Mouse (Mus musculus) gastrocnemius, postnatal 4 days (tissue): ENCODE results near the gene Esr2. TPM values are rescaled to one million over a fixed set of nuclear protein-coding genes. Genes with fewer than 3 reads are reported as not detected.
A peak's percentile ranks its signal among the peaks of the same experiment; 100 is the strongest.
"Not testable (repeated sequence)": the region's sequence is repeated elsewhere in the genome, so short reads cannot be mapped to it uniquely, and the experiment has no call there.

Source experiments
- DNase-seq, 2 experiments: peaks; one replicate each; pipeline ENCODE4 v3.0.0; 2021 to 2022; ENCODE audit warnings: low spot score in 2 of 2, mixed read lengths in 2 of 2
- long read RNA-seq, 2 experiments: library from polyadenylated mRNA; stranded (forward); transcript quantifications; one replicate each; pipeline ENCODE4 v2.0.0; 2021
- total RNA-seq, 2 experiments: library from RNA; stranded (reverse); gene quantifications; 2 replicates each; pipeline ENCODE4 v1.2.3; 2021

Gene Esr2
- total RNA-seq: under 1 TPM; 0.10 to 0.34 TPM
- long read RNA-seq, experiment 1: 0 reads
- long read RNA-seq, experiment 2: 0 reads

DNA sequence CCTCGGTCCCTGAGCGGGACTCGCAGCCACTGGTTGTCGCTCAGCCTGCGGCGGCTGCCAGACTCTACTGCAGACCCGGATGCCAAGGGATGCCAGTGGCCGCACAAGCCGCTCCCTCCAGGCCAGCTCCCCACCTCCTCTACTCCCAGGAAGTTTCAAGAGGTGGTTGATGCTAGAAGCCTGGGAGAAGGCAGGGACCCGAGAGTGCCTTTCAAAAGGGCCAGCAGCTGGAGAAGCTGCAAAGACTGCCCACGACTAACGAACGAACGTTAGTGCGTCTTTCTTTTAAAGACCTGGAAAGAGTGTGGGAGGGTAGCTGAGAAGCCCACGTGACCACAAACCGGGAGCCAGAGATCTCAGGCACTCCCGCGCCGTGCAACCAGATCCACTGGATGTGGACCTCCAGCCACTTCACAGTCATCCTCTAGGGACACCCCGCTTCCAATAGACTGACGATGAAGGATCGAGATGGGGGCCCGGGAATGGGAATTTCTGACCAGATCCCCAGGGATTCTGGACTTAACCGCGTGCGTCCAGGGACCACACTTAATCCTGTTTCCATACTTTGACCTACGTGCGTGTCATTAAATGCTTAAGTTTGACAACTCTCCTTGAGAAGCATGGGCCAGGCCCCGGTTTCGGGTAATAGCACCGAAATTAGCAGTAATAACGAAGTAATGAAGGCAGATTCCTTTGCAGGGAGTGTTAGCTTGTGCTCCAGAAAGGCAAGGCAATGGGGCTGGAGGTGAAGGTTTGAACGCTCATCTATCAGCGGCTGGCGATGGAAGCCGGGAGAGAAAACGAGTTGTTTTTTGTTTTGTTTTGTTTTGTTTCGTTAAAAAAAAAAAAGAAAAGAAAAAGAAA lies at the start of gene Esr2:
Gene Esr2 (minus strand): TSS at position 260 of the 864 bp plus-strand sequence.
- DNase-seq: peak in 1 of 2 experiments; percentile 29

- not testable (repeated sequence) for DNase-seq
Observed at GRCm38 (mm10) chr12:76222104-76222503, 45.0 kb upstream of the Esr2 start.

DNA sequence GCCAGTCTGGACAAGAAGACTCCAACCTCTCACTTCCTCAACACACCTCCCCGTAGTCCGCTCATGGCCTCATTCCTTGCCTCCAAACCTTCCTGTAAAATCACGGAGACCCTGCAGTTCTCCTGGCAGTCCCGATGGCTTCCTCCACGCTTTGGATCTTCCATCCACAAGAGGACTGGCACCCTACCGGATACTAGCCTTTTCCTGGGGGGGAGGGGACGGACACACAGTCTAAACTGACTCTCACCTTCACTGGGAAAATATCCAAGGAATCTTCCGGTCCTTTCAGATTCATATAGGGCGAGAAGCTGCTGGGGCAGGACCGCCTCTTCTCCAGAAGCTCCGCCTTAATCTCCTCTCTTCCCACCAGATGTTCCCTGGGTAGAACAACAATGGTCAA lies 39.7 kb upstream of the Esr2 start:
- DNase-seq: no peak

DNA sequence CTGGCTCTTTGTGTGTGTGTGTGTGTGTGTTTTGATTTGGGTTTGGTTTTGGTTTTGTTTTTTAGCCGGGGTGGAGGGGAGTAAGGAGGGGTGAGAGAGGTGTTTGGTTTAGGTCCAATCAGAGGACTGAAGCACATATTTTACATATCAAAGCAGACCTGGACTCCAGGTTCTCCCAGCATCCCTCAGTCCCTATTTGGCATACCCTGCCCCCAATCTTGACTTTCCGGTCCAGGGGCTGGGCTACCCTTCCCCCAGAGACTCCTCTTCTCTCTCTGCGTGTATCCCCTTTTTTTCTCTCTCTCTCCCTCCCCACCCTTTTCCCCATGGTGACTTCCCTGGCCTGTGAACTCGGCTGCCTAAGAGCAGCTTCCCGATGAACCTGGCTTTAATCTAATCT lies 38.1 kb upstream of the Esr2 start:
- DNase-seq: no peak

GRCm38 (mm10) chr12:76209429-76209974 lies 32.4 kb upstream of the Esr2 start:
- no peak for DNase-seq

- DNase-seq: no peak
Observed at GRCm38 (mm10) chr12:76200326-76200725, 23.3 kb upstream of the Esr2 start.

DNA sequence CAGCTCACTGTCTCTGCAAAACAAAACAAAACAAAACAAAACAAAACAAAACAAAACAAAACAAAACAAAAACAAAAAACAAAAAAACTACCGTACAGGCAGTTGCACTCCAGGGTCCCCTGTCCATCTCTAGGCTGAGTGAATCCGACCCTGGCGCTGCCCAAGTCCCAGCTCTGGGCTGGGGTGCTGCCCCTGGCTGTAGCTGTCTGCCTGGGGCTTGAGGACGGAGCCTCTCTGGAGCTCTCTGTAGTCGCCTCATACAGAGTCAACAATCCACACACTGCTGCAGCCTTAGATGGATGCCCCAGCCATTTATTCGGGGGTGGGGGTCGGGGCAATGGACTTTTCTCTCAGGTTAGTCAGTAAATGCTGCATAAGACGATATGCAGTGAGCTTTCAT lies 20.0 kb upstream of the Esr2 start:
- no peak for DNase-seq

DNA sequence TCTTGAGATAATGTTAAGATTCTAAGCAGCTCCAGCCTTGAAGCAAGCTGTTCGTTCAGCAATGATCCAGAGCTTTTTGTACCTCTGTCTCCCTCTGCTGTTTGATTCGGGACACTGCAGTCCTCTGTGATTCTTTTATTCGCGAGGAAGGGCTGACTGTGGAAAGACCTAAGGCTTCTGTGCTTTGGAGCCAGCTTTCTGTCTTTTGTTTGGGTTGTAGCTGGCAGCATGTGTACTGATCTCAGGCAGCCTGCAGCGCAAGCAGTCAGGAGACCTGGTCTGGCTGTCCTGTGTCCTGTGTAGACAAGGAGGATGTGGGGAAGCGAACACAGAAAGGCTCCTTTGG lies 19.6 kb upstream of the Esr2 start:
- DNase-seq: peak; percentile 43 to 55

- DNase-seq: peak; percentile 38 to 75
Observed at GRCm38 (mm10) chr12:76195912-76196708, 19.1 kb upstream of the Esr2 start.

DNA sequence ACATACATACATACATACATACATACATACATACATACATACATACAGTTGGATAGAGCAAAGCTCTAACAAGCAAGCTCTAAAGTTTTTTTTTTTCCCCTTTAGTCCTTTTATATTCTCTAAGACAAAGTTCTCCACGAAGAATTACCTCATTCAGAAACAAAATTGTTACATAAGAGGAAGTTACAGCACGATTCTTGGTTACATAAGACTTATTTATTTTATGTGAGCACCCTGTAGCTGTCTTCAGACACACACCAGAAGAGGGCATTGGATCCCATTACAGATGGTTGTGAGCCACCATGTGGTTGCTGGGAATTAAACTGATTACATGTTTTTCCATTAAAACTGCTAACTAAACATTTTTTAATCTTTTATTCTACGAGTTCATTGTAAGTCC lies 17.5 kb upstream of the Esr2 start:
- DNase-seq: no peak

DNA sequence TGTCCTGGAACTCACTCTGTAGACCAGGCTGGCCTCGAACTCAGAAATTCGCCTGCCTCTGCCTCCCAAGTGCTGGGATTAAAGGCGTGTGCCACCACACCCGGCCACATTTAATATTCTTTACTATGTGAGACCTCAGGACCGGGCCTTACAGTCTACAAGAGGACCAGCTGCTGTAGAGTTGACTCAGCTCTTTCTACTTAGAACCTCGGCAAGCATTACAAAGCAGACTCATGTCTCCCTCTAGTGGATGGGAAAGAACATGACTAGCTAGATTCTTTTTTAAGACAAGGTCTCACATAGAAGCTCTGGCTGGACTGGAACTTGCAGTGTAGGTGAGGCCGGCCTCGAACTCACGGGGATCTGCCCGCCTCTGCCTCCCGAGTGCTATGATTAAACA lies 13.9 kb upstream of the Esr2 start:
- DNase-seq: no peak

DNA sequence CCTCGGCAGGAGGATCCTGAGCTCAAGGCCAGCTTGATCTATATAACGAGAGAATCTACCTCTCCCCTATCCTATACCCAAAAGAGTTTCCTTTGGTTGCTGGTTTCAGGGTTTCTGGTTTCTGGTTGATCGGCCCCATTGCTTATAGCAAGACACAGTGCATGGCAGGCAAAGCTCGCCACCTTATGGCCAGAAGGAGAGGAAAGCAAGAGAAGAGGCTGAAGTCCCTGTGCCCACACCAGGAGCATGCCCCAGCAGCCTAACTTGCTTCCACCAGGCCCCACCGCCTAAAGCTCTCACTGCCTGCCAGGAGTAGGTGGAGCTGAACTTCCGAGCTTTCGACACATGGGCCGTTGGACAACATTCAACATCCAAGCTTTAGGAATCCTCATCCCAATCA lies 10.8 kb upstream of the Esr2 start:
- DNase-seq: no peak

GRCm38 (mm10) chr12:76186473-76186872 lies 9.4 kb upstream of the Esr2 start:
- no peak for DNase-seq

DNA sequence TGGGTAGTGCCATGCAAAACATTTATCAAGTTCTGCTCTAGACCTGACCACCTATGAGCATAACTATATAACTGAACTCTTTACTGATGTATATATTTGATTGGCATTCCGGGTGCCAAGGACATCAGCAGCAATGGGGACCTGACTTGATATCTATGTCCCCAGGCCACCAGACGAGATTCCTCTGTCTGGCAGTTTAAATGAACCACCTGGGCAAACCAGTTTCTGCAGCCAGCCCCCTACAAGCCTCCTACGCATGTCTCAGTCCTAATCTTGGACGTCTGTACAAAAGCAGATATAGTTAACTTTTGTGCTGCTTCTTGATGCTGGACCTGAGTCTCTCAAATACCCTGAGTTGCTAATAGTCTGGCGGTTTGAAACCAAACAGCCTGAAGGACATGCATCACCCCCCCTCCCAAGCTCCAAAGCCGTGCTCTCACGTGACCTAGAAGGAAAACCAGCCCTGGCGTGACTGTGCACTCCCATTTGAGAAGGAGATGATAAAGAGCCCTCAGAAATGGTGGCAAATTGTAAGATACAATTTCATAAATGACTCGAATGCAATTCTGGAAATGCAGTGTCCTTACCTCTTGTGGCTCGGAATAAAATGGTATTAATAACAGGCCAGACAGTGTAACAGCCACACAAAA lies 8.2 kb upstream of the Esr2 start:
- no peak for DNase-seq

DNA sequence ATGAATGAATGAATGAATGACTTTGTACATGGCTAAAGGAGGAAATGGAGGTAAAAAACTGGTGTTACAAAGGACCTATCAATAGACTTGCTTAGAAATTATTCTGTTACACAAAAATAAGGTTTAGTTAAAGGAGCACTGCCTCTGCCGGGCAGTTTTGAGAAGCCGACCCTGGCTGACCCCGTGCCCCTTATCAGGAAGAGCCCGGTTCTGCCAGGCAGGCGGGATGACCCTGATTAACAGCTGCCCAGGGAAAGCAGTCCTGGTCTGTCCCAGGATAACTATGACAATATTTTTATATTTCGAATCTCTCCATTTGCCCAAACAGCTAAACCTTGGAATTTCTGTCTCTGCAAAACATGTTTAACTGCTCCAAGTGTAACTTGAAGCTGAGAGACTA lies 7.2 kb upstream of the Esr2 start:
- DNase-seq: no peak

GRCm38 (mm10) chr12:76182831-76183230 lies 5.8 kb upstream of the Esr2 start:
- DNase-seq: no peak

DNA sequence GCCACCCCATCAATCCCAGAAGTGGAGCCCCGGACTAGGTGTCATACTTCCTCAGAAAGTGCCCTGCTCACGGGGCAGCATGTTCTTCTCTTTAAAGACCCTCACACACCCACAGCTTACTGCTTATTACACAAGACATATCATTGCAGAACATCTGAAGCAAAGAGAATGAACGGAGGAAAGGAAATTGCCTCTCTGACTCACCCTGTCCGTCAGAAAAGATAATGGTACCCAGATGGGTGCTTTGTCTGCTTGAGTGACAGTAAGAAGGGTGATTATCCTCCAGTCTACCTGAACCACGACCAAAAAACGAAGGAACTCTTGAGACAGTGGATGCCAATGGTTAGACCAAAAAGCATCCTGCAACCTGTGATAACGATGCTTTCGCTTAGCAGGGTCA lies 4.4 kb upstream of the Esr2 start:
- no peak for DNase-seq

DNA sequence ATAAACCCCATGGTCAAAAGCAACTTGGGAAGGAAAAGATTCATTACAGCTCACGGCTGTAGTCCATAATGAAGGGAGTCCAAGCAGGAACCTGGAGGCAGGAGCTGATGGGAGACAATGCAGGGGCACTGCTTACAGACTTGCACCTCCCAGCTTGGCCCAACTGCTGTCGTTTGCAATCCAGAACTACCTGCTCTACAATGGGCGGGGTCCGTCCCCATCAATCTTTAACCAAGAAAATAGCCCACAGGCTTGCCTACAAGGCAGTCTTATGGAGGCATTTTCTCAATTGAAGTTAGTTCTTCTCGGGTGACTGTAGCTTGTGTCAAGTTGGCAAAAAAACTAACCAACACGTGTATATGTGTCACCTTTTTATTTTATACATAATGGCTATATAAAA lies 3.4 kb upstream of the Esr2 start:
- no peak for DNase-seq

DNA sequence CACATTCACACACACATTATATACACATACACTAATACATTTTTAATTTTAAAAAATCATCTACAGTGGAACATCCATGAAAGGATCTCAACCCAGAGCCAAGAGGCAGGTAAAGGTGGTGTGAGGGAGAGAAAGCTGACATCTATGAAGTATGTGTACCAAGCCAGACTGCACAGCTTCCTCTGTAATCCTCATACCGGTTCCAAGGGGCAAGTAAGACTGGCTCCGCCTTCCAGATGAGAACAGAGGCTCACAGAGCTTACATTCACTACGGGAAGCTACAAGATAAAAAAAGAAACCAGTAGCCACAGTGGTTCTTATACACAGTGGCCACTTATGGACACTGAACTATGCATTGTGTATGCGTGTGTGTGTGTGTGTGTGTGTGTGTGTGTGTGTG lies 2.5 kb upstream of the Esr2 start:
- DNase-seq: no peak

DNA sequence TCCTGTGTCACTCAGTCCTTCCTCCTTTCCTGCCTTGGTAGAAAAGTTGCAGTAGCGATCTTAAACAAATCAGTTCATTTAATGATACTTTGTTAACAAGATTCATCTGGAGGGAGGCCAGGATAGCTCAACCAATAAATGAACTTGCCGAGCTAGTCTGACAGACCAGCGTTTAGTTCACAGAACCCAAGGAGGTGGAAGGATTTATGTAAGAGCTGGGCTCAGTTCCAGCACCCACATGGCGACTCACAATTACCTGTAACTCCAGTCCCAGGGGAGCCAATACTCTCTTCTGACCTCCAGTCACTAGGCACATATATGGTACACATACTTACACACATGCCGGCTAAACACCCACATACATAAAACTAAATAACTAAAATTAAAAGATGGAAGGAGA lies 2.0 kb upstream of the Esr2 start:
- DNase-seq: no peak

DNA sequence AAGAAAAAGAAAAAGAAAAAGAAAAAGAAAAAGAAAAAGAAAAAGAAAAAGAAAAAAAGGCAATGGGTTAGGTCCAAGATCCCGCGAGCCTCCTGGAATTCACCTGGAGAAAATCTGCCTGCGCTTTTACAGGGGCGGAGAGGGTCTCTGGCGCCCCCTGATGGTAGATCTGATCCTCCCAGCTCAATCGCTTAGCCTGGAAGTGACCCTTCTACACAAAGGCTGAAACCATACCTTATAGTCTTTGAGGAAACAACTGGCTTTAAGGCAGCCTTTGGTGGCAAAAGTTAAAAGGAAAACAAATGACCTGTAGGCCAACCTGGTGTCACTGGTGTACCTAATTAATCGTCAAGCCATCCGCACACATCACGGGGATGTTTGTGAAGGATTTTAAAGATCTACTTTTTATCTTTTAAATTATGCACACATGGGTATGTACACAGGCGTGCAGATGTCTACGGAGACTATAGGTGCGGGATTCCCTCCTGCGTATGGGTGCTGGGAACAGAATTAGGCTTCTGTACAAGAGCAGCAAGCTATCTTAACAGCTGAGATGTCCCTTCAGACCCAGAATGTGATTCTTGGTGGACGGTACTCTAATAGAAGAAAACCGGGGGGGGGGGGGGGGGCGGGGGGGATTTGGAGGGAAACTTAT lies 932 bp upstream of the Esr2 start:
- peak; percentile 41 to 64 for DNase-seq
